Mouse (Mus musculus): ENCODE measurements around the gene Hfm1. TPM values are rescaled to one million over a fixed set of nuclear protein-coding genes. Genes with fewer than 3 reads are reported as not detected.

Hfm1 gene
- polyA plus RNA-seq, 1 experiment from 2014 or later = 5.0 TPM

DNA sequence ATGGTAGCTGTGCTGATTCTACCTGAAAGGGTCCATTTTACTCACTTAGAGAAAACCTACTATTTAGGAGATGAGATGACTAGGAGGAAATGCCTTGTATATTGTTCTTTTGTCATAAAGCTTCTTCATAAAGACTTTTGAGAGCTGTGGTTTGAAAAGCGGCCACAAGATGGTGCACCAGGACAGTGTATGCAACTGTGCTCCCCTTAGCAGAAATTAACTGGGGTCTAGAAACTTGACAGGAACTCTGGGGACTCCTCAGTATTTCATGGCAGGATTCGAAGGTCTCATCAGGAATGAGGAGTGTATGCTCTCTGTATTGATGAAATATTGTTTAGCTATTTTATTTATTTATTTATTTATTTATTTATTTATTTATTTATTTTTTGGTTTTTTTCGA, 65.7 kb downstream of the Hfm1 start:
- ATAC-seq = peak; percentile 71

DNA sequence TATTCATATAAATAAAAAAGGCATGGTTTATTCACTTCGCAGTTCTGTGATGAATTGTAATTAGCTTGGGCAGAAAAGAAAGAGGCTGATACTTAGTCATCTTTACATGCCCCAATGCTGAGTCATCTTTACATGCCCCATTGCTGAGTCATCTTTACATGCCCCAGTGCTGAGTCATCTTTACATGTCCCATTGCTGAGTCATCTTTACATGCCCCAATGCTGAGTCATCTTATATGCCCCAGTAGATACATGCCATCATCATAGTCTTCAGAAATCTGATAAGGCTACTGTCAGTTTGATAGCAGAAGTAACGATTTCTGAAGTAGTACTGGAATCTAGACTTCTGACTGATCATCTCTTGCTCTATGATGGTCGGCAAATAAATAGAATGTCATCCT, 72.8 kb downstream of the Hfm1 start:
- ATAC-seq = no peak
- H3K4me3 ChIP-seq (ENCODE audit: low read length) = no peak overlapping the region
- no peak overlapping the region for H3K27ac ChIP-seq (ENCODE audit: low read depth, low read length)
- H3K9ac ChIP-seq (ENCODE audit: low read depth, low read length) = no peak overlapping the region
- H3K4me1 ChIP-seq (ENCODE audit: control insufficient read depth, insufficient read depth, low read depth, low read length) = no peaks in the 10 kb centered on the region
- H3K4me2 ChIP-seq (ENCODE audit: low read length) = no peak overlapping the region
- WGBS = 94% methylated on average over 3 of the region's 3 CpGs
- H3K36me3 ChIP-seq (ENCODE audit: control insufficient read depth, insufficient read depth, low read length) = no peaks in the 10 kb centered on the region
- H3K27me3 ChIP-seq (replicated peaks; ENCODE audit: control insufficient read depth, insufficient read depth, low read length) = no peaks in the 10 kb centered on the region
- no peaks in the 10 kb centered on the region for H3K9me3 ChIP-seq (ENCODE audit: control insufficient read depth, low read length)

More for the DNA sequence above, 65.7 kb downstream of the Hfm1 start:
- Histone ChIP-seq H3K27ac (ENCODE audit: low read depth, low read length) (no peak overlapping the region), H3K4me3 (ENCODE audit: low read length) (no peak overlapping the region), H3K27me3 (replicated peaks; ENCODE audit: control insufficient read depth, insufficient read depth, low read length) (no peaks in the 10 kb centered on the region), H3K36me3 (ENCODE audit: control insufficient read depth, insufficient read depth, low read length) (no peaks in the 10 kb centered on the region), H3K4me1 (ENCODE audit: control insufficient read depth, insufficient read depth, low read depth, low read length) (no peaks in the 10 kb centered on the region), H3K9ac (ENCODE audit: low read depth, low read length) (no peak overlapping the region), H3K4me2 (ENCODE audit: low read length) (no peak overlapping the region), H3K9me3 (ENCODE audit: control insufficient read depth, low read length) (no peaks in the 10 kb centered on the region)
- WGBS = 40% methylated on average over 3 of the region's 3 CpGs

DNA sequence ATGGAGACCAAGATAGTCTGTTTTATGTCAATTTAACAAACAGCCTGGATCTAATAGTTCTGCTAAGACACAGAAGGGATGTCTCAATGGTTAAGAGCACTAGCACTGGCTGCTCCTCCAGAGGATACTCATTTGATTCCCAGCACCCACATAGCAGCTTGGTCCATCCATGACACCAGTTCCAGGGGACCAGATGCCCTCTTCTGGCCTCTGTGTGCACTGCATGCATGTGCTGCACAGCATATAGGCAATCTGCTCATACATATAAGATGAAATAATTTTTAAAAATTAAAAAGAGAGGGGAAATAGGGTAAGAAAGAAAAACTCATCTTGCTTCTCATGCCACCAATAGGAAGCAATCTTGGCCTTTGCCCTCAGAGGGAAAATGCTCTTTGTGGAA, 79.1 kb downstream of the Hfm1 start:
- no peaks in the 10 kb centered on the region for H3K4me1 ChIP-seq (ENCODE audit: control insufficient read depth, insufficient read depth, low read depth, low read length)
- H3K27ac ChIP-seq (ENCODE audit: low read depth, low read length) = no peak overlapping the region
- no peaks in the 10 kb centered on the region for H3K36me3 ChIP-seq (ENCODE audit: control insufficient read depth, insufficient read depth, low read length)
- no peaks in the 10 kb centered on the region for H3K9me3 ChIP-seq (ENCODE audit: control insufficient read depth, low read length)
- no peak overlapping the region for H3K4me2 ChIP-seq (ENCODE audit: low read length)
- ATAC-seq = no peak
- no peak overlapping the region for H3K9ac ChIP-seq (ENCODE audit: low read depth, low read length)
- H3K4me3 ChIP-seq (ENCODE audit: low read length) = no peak overlapping the region
- no peaks in the 10 kb centered on the region for H3K27me3 ChIP-seq (replicated peaks; ENCODE audit: control insufficient read depth, insufficient read depth, low read length)

DNA sequence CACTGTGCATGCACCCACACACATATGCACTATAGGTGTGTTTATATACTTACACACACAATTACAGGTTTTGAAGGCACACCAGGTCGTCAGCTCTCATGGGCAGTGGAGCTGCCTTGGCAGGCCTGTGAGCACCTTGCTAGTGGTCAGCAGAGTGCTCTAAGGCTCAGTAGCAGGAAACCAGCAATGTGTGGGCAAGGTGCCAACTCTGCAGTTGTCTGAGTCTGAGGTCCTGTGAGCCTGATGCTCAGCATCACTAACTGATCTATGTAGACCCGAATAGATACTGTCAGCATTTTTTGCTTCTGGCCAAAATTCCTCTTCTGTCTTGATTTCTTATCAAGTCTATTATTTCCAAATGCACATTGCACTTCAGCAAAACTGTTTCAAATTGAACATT, 82.2 kb downstream of the Hfm1 start:
- H3K27me3 ChIP-seq (replicated peaks; ENCODE audit: control insufficient read depth, insufficient read depth, low read length) = no peaks in the 10 kb centered on the region
- H3K9me3 ChIP-seq (ENCODE audit: control insufficient read depth, low read length) = no peaks in the 10 kb centered on the region
- H3K36me3 ChIP-seq (ENCODE audit: control insufficient read depth, insufficient read depth, low read length) = no peaks in the 10 kb centered on the region
- H3K9ac ChIP-seq (ENCODE audit: low read depth, low read length) = no peak overlapping the region
- H3K4me3 ChIP-seq (ENCODE audit: low read length) = no peak overlapping the region
- H3K27ac ChIP-seq (ENCODE audit: low read depth, low read length) = no peak overlapping the region
- no peak for ATAC-seq
- 72% methylated on average over 2 of the region's 2 CpGs for WGBS
- H3K4me2 ChIP-seq (ENCODE audit: low read length) = no peak overlapping the region
- no peaks in the 10 kb centered on the region for H3K4me1 ChIP-seq (ENCODE audit: control insufficient read depth, insufficient read depth, low read depth, low read length)

DNA sequence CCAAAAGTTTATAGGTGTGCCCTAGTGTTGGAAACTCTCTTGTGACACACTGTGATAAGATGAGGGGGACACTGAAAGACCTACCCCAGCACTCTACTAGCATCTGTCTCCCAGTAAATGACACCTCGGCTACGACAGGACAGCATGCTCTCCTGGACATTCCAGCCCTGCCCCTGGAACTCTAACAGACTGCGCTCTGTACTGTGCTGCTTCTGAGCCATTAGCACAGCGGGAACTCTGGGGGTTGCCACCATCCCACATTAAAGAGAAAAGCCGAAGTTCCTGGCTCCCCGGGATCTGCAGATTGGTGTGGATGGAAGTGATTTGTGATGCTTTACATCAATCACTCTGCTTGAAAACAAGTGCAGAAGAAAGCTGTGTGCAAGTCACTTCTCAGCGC, 93.1 kb downstream of the Hfm1 start:
- Histone ChIP-seq H3K9ac (ENCODE audit: low read depth, low read length) (no peak overlapping the region), H3K4me2 (ENCODE audit: low read length) (no peak overlapping the region), H3K27me3 (replicated peaks; ENCODE audit: control insufficient read depth, insufficient read depth, low read length) (no peaks in the 10 kb centered on the region), H3K27ac (ENCODE audit: low read depth, low read length) (no peak overlapping the region), H3K4me1 (ENCODE audit: control insufficient read depth, insufficient read depth, low read depth, low read length) (no peaks in the 10 kb centered on the region), H3K4me3 (ENCODE audit: low read length) (no peak overlapping the region), H3K9me3 (ENCODE audit: control insufficient read depth, low read length) (no peaks in the 10 kb centered on the region), H3K36me3 (ENCODE audit: control insufficient read depth, insufficient read depth, low read length) (no peaks in the 10 kb centered on the region)
- WGBS = 17% methylated on average over 7 of the region's 7 CpGs
- ATAC-seq = no peak

DNA sequence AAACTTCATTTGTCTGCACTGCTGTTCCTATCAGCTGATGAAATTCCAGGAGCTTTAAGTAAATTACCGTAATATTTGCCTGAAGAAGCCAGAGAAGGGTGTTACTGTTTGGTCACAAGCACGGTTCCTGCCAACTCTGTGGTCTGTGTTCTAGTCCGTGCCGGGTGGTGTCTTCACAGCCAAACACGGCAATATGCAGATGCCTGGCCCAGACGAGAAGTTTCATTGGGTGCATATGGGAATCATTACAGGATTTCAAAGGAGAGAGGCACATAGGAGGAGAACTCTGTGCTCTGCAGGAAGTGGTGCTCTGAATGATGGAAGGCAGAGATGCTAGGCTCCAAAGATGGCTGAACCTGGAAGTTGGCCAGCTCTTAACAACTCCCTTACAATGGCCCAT, 94.7 kb downstream of the Hfm1 start:
- no peak overlapping the region for H3K9ac ChIP-seq (ENCODE audit: low read depth, low read length)
- no peak overlapping the region for H3K27ac ChIP-seq (ENCODE audit: low read depth, low read length)
- ATAC-seq = no peak
- H3K9me3 ChIP-seq (ENCODE audit: control insufficient read depth, low read length) = no peaks in the 10 kb centered on the region
- H3K27me3 ChIP-seq (replicated peaks; ENCODE audit: control insufficient read depth, insufficient read depth, low read length) = no peaks in the 10 kb centered on the region; the same call in 1 of the 2 replicates
- H3K36me3 ChIP-seq (ENCODE audit: control insufficient read depth, insufficient read depth, low read length) = no peaks in the 10 kb centered on the region
- H3K4me2 ChIP-seq (ENCODE audit: low read length) = no peak overlapping the region
- no peaks in the 10 kb centered on the region for H3K4me1 ChIP-seq (ENCODE audit: control insufficient read depth, insufficient read depth, low read depth, low read length)
- WGBS = 85% methylated on average over 6 of the region's 6 CpGs
- H3K4me3 ChIP-seq (ENCODE audit: low read length) = no peak overlapping the region

DNA sequence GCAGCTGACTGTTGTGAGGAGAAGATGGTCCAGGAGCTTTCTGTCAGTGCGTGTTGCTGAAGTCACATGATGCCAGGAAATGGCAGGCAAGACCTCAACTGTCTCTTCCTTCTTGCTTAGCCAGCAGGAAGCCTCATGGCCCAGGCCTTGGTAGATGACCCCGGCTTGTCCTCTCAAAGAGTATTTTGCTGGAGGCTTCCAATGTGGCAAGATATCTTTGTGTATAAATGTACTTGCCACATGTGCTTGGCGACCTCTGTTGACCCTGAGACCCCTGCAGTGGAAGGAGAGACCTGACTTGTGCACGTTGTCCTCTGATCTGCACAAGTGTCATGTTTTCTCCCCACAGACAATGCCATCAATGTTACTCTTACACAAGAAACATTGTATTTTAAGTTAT, 95.3 kb downstream of the Hfm1 start:
- Histone ChIP-seq H3K9me3 (ENCODE audit: control insufficient read depth, low read length) (no peaks in the 10 kb centered on the region), H3K27ac (ENCODE audit: low read depth, low read length) (no peak overlapping the region), H3K4me3 (ENCODE audit: low read length) (no peak overlapping the region), H3K36me3 (ENCODE audit: control insufficient read depth, insufficient read depth, low read length) (no peaks in the 10 kb centered on the region), H3K9ac (ENCODE audit: low read depth, low read length) (no peak overlapping the region), H3K27me3 (replicated peaks; ENCODE audit: control insufficient read depth, insufficient read depth, low read length) (no peaks in the 10 kb centered on the region; the same call in 1 of the 2 replicates), H3K4me1 (ENCODE audit: control insufficient read depth, insufficient read depth, low read depth, low read length) (no peaks in the 10 kb centered on the region), H3K4me2 (ENCODE audit: low read length) (no peak overlapping the region)
- 74% methylated on average over 4 of the region's 4 CpGs for WGBS
- no peak for ATAC-seq

DNA sequence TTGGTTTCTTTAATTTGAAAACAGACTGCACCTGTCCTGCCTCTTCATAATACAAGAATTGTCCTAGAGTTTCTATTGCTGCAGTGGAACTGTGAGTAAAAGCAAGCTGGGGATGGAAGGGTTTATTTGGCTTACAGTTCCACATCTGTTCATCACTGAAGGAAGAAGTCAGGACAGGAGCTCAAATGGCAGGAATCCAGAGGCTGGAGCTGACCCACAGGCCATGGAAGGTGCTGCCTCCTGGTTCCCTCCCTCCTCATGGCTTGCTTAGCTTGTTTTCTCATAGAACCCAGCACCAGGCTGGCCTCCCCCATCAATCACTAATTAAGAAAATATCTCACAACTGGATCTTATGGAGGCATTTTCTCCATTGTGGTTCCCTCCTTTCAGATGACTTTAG, 99.4 kb downstream of the Hfm1 start:
- Histone ChIP-seq H3K4me1 (ENCODE audit: control insufficient read depth, insufficient read depth, low read depth, low read length) (peaks cover 5% of the 10 kb centered on the region), H3K27ac (ENCODE audit: low read depth, low read length) (no peak overlapping the region), H3K4me2 (ENCODE audit: low read length) (no peak overlapping the region), H3K4me3 (ENCODE audit: low read length) (no peak overlapping the region), H3K27me3 (replicated peaks; ENCODE audit: control insufficient read depth, insufficient read depth, low read length) (no peaks in the 10 kb centered on the region; the same call in 1 of the 2 replicates), H3K9ac (ENCODE audit: low read depth, low read length) (no peak overlapping the region), H3K36me3 (ENCODE audit: control insufficient read depth, insufficient read depth, low read length) (no peaks in the 10 kb centered on the region), H3K9me3 (ENCODE audit: control insufficient read depth, low read length) (no peaks in the 10 kb centered on the region)
- no peak for ATAC-seq

DNA sequence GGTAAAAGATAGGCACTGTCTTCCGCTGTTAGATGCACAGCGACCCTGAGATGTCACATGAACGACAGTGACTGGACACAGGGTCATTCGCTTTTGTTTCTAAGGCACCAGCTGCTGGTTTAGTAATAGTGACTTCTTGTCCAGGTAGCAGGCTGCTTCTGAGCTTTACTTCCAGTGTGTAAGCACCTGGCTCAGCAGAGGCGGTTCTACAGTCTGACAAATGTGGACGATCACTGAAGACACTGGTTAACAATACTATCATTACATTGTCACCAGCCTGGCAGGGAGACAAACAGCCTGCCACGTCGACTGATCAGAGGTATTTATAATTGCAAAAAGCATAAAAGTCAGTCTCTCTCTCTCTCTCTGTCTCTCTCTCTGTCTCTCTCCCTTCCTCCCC, 100.1 kb downstream of the Hfm1 start:
- 0 out of 2 replicates have a peak, but pooled peaks have one; percentile 38 for ATAC-seq
- WGBS = 50% methylated on average over 8 of the region's 8 CpGs

DNA sequence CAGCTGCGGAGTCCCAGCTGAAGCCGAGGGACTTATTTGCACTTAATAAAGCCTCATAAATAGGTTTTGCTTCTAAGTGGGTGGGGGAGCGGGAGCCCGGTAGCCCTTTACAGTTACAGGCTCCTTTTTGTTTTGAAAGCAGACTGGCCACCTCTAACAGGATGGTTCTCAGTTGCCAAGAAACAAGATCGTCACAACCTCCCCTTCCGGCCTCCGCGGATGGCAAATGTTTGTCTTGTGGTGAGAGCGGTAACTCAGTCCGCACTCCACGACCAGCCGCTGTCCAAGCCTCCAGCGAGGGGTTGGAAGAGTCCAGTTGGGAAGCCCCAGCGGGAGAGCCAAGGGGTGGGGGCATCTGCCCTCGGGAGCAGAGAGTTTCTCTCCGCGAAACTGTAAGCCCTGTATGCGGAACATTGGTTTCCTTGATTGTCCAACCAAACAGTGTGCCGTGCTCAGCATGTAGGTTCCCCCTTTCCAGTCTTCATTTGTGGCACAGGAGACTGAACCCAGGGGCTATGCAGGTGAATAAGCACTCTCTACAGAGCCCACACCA, 100.7 kb downstream of the Hfm1 start:
- peak overlapping the region; percentile 64 for H3K27ac ChIP-seq (ENCODE audit: low read depth, low read length)
- H3K27me3 ChIP-seq (replicated peaks; ENCODE audit: control insufficient read depth, insufficient read depth, low read length) = no peaks in the 10 kb centered on the region; the same call in 1 of the 2 replicates
- peaks cover 5% of the 10 kb centered on the region for H3K4me1 ChIP-seq (ENCODE audit: control insufficient read depth, insufficient read depth, low read depth, low read length)
- whole genome bisulfite sequencing = 1% methylated on average over 19 of the region's 19 CpGs
- no peaks in the 10 kb centered on the region for H3K36me3 ChIP-seq (ENCODE audit: control insufficient read depth, insufficient read depth, low read length)
- H3K4me3 ChIP-seq (ENCODE audit: low read length) = peak overlapping the region; percentile 46
- H3K9me3 ChIP-seq (ENCODE audit: control insufficient read depth, low read length) = no peaks in the 10 kb centered on the region
- ATAC-seq = peak; percentile 83
- H3K4me2 ChIP-seq (ENCODE audit: low read length) = peak overlapping the region; percentile 86
- H3K9ac ChIP-seq (ENCODE audit: low read depth, low read length) = peak overlapping the region; percentile 73

More for the DNA sequence above, 100.1 kb downstream of the Hfm1 start:
- Histone ChIP-seq H3K9me3 (ENCODE audit: control insufficient read depth, low read length) (no peaks in the 10 kb centered on the region), H3K27me3 (replicated peaks; ENCODE audit: control insufficient read depth, insufficient read depth, low read length) (no peaks in the 10 kb centered on the region; the same call in 1 of the 2 replicates), H3K36me3 (ENCODE audit: control insufficient read depth, insufficient read depth, low read length) (no peaks in the 10 kb centered on the region), H3K4me3 (ENCODE audit: low read length) (no peak overlapping the region), H3K4me1 (ENCODE audit: control insufficient read depth, insufficient read depth, low read depth, low read length) (peaks cover 5% of the 10 kb centered on the region), H3K9ac (ENCODE audit: low read depth, low read length) (no peak overlapping the region), H3K4me2 (ENCODE audit: low read length) (peak overlapping the region; percentile 86), H3K27ac (ENCODE audit: low read depth, low read length) (no peak overlapping the region)

Measured in hindbrain, embryonic 16.5 days (tissue).